Mouse (Mus musculus) ZHBTc4 (cell line): ENCODE measurements around the gene Ddias.

Experiments used
- DNase-seq: peaks from one replicate; pipeline ENCODE4 v3.0.0-alpha.2; 2011; ENCODE audit warnings: low read depth, low spot score

The Ddias gene

GRCm38 (mm10) chr7:92866526-92866925, 7.5 kb downstream of the Ddias start:
- DNase-seq = peak; percentile 58

- DNase-seq = no peak
Measured at GRCm38 (mm10) chr7:92848246-92848645, 25.8 kb downstream of the Ddias start.

- no peak for DNase-seq
Measured at GRCm38 (mm10) chr7:92842254-92842653, 31.8 kb downstream of the Ddias start.

- no peak for DNase-seq
Measured at GRCm38 (mm10) chr7:92837907-92838306, 36.1 kb downstream of the Ddias start.

GRCm38 (mm10) chr7:92837226-92837625, 36.8 kb downstream of the Ddias start:
- no peak for DNase-seq

GRCm38 (mm10) chr7:92836447-92836846, 37.6 kb downstream of the Ddias start:
- no peak for DNase-seq

GRCm38 (mm10) chr7:92834391-92834790, 39.7 kb downstream of the Ddias start:
- DNase-seq = no peak

GRCm38 (mm10) chr7:92832395-92832794, 41.7 kb downstream of the Ddias start:
- no peak for DNase-seq

GRCm38 (mm10) chr7:92827981-92828380, 46.1 kb downstream of the Ddias start:
- DNase-seq = no peak

- no peak for DNase-seq
Measured at GRCm38 (mm10) chr7:92826248-92826647, 47.8 kb downstream of the Ddias start.

GRCm38 (mm10) chr7:92822409-92823101, 51.5 kb downstream of the Ddias start:
- no peak for DNase-seq

GRCm38 (mm10) chr7:92821871-92822270, 52.2 kb downstream of the Ddias start:
- no peak for DNase-seq

- DNase-seq = no peak
Measured at GRCm38 (mm10) chr7:92820941-92821465, 53.0 kb downstream of the Ddias start.

GRCm38 (mm10) chr7:92820410-92820809, 53.6 kb downstream of the Ddias start:
- DNase-seq = no peak

- no peak for DNase-seq
Measured at GRCm38 (mm10) chr7:92819656-92820055, 54.4 kb downstream of the Ddias start.

GRCm38 (mm10) chr7:92817886-92818285, 56.2 kb downstream of the Ddias start:
- no peak for DNase-seq

- no peak for DNase-seq
Measured at GRCm38 (mm10) chr7:92817242-92817641, 56.8 kb downstream of the Ddias start.

GRCm38 (mm10) chr7:92811667-92812279, 62.3 kb downstream of the Ddias start:
- DNase-seq = no peak
